Mouse (Mus musculus) kidney, adult 9 months (tissue): ENCODE measurements around the gene OR5BS1P.
A peak's percentile ranks its signal among the peaks of the same experiment; 100 is the strongest.
"Not testable (repeated sequence)": the region's sequence is repeated elsewhere in the genome, so short reads cannot be mapped to it uniquely, and the experiment has no call there.

ENCODE experiments used
- DNase-seq: peaks from one replicate; pipeline ENCODE4 v3.0.0; 2022

OR5BS1P gene

DNA sequence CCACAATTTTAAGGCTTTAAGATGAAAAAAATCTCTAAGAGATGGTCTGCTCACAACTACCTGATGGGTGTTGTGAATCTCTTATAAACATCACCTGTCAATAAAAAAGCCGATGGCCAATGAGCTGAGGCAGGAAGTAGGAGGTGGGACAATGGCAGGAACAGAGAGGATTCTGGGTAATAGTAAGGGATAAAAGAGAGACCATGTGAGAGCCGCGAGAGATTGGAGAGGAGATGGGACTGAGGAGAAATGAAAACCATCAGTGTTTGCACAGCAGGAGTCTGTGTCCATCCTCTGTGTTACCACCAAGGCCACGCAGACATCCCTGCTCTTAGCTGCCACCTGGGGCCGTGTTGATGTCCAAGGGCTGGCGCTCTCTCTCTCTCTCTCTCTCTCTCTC lies 37.6 kb downstream of the OR5BS1P start:
- no peak for DNase-seq

DNA sequence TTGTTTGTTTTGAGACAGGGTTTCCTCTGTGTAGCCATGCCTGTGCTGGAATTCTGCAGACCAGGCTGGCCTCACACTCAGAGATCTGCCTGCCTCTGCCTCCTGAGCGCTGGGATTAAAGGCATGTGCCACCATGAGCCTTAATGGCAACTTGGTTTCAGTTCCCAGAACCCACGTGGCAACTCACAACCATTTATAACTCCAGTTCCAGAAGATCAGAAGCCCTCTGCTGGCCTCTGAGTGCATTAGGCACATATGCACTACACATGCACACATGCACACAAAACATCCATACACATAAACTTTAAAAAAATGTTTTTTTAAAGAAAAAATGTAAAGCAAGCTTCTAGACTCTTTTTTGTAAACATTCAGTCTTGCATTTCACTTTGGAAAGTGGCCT lies 39.7 kb downstream of the OR5BS1P start:
- DNase-seq = no peak

DNA sequence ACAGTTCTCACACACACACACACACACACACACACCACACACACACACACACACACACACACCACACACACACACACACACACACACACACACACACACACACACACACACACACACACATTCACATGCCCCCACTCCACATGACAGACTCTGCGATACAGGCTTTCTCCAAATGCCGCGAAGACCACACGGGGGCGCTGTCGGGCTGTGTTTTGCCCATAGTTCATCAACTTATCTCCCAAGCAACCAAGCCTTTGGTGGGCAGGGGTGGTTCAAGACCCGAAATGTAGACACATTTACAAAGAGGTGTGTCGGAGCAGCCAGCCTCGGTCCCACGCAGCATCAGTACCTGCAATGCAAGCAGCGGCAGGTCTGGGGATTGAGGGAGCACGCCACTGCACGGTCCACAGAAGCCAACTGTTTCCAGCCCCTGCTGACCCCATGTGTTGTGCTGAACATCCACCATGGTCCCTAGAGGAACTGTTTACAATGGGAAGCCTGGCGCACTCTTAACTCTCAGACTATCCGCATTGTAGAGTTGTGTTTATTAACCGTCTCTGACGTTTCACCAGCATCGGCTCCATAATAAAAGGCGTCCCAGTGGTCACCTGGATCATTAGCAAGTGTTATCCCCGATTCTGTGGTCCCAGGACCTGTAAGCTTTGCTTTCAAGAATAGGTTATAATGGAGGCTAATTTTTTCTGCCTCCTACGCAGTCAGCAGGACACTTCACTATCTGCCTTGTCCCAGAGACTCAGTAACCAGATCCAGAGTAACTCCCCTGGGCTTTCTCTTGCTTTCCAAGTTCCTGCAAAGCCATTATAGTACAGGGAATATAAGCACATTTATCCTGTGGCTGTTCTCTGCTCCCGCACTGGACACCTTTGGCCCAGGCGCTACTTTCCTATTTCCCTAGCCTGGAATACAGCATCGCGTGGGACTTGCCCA lies 41.0 kb downstream of the OR5BS1P start:
- DNase-seq = peak; percentile 68

DNA sequence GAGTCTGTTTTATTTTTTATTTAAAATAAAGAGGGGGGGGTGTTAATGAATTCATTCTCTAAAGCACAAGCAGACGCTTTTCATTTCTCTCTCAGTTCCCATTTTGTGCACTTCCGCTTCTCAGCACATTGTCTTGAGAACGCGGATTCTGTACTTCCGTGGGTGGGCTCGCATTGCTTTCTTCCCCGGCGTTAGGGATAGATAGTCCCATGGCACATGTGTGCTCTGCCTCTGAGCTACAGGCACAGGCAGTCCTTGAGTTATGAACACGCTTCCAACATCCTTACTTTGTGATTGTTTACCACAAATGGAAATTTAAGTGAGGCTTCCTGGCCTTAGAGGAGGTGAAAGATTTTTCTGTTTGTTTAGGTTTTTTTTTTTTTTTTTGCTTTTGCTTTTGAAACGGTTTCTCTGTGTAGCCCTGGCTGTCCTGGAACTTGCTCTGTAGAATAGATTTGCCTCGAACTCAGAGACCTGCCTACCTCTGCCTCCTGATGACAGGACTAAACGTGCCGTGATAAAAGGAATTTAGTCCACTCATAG lies 41.8 kb downstream of the OR5BS1P start:
- DNase-seq = no peak

DNA sequence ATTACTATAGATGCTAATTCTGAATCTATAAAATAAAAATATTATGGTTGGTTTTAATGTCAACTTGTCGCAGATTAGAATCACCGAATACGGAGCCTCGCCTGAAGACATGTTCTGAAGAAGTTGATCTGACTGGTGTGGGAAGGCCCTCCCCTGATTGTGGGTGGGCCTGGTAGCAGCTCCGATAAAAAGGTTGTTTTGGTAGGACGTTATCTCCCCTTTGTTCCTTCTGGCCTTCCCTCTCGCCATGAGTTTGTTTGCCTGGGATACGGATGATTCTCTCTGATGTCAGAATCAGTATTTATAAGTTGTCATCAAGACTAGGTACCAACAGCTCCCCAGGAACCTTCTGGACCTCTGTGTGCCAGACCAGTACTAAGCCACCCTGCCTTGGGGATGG lies 42.5 kb downstream of the OR5BS1P start:
- no peak for DNase-seq

DNA sequence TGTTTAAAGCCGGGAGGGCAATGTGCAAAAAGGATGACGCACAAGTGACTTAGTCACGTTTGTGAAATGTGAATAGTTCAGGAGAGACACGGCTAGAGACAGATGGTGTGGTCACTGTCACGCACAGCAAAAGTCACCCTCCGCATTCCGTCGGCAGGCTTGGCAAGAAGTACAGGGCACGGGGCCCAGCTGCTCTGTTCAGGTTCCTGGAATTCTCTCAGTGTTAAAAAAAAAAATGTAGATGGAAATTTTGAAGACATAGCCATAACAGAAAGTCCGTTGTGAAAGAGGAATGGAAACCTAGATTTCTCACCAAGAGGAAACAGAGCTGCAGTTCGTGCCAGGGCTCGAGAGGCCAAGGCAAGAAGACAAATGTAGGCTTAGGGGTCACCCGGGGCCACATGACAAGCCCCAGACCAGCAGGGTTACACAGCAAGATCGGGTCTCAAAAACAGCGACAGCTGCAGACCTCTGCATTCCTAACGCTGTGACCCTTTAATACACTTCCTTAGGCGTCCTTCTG lies 43.2 kb downstream of the OR5BS1P start:
- DNase-seq = peak; percentile 60

DNA sequence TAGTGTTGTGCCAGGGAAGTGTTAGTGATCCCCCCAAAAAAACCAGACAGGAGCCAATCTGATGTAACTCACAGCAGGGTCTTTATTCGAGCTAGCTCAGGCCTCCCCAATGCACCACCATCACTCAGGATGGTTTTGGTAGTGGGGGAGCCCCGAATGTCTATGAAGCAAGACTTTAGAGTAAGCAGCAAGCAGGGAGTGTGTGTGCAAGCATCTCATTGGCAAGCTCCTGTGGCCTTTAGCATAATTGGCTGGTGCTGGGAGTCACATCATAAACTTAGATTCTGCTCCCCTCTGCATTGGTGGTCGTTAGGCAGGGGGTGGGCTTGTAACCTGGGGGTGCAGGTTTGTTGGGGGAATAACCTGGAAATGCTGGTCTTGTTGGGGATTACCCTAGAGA lies 44.0 kb downstream of the OR5BS1P start:
- DNase-seq = not testable (repeated sequence)

DNA sequence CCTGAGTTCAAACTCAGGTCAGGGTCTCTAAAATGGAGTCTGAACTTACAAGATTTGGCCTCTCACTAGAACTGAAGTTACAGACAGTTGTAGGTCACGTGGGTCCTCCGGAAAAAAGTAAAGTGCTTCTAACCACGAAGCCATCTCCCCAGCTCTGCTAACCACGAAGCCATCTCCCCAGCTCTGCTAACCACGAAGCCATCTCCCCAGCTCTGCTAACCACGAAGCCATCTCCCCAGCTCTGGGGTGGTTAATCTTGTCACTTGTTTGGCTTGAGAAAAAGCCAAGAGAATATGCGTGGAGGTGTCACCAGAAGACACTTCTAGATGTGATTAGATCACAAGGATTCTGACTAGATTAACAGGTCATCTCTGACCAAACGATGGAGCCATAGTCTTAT lies 44.5 kb downstream of the OR5BS1P start:
- no peak for DNase-seq

DNA sequence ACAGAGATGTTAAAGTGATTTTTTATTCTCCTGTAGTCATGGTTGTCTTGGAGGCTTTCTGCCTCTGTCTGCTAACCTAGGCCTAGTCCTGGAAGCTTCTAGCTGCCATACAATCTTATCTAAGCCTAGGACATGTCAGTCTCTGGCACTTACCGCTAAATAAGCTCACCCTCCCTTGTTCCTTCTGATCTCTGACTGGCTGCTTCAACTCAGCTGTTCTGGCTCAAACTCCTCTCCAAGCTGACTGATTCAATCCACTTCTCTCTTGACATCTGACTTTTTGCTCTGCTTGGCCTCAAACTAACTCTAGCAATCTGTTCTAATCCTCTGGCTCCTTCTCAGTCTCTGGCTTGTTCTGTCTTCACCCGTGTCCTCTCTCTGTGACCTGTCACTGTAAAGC lies 45.1 kb downstream of the OR5BS1P start:
- DNase-seq = not testable (repeated sequence)

DNA sequence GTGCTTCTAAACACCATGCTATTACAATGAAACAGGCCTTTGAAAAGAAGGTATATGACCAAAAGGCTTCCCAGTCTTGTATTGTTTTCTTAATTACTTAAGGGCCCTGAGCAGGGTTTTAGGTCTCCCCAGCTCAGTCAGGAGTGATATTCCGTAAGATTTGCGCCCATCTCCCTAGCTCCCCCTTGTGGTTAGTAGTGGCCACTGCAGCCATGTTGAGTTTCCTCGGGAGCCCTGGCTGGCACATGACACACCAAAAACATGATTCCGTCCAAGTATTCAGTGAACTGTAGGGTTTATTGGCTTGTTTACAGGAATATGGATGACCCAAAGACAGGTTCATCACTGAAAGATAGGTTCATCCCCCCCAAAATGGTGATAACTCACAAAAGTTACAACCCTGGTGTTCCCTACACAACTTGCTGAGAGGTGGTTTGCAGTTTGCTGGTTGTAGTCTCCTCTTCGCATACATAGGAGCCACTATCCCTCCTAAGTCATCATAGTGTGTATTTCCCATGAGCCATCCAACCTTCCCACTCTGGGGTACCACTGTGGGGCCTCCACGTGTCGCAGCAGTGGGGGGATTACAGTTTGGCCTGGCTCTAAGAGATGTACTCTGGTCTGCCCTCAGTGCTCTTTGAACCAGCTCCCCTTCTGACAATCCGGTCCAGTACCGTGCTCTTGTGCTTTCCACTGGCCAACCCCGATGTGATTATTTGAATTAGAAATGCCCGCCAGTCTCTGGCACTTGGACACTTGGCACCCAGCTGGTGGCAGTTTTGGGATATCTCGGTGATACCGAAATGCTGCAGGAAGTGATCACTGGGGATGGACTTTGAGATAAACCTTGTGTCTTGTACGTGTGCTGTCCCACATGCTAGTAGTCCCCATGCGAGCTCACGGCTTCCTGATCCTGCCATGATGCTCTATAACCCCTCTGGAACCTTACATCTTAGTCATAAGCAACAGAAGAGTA lies 48.0 kb downstream of the OR5BS1P start:
- peak; percentile 70 for DNase-seq

DNA sequence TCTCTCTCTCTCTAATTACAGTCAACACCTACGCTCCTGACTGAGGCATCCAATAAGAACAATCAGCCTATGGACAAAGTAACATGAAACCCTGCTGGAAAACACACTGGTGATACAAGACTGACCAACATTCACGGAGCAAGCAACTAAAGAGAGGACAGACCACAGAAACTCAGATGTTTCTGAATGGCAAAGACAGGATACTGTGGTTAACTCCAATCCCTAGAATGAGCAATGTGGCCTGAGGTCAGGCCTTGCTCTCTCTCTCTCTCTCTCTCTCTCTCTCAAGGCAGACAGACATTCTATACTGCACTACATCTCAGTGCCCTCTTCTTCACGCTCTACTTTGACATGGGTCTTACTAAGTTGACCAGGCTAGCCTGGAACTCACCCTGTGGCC lies 51.5 kb downstream of the OR5BS1P start:
- DNase-seq = no peak

DNA sequence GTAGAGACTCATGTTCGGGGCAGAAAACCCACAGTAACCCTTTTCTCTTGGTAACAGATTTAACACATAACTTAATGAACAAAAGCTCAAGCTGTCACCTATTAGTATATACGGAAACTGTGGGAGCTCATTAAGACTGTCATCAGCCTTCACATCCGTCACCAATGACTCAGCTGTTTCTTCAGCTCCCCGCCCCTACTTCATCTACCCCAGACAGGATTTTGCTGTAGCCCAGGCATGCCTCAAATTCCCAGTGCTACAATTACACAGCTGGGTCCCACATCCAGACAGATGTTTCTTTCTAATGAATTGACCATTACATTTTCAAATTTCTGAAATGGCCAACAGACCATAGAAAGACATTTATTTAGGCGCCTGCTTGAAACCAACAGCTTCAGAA lies 56.4 kb downstream of the OR5BS1P start:
- DNase-seq = no peak

DNA sequence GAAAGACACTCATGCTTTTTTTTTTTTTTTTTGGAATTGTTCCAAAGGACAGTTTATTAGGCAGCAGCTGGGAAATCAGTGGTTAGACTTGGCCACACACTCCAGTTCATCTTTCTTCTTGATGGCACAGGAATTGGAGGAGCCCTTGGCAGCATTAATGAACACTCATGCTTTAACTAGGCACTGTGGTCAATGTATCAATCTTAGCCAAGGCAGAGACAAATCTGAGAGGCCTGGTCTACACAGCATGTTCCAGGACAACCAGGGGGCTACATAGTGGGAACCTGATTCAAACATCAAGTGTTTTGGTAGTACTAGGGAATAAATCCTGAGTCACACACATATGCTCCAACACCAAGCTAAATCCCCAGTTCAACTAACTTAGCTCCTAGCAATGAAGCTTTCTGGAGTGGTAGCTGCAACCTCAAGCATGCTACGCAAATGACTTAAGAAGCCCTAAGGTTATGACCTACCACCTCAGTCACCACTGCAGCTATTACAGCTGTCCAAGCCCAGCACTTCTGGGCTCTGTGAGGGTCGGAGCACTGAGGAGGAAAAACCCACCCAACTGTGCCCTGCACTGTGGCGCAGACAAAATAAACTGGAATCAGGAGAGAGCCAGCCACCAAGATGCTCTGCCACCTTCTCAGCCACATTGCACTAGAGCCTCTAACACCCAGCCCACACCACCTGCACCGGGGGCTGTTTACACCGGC lies 57.5 kb downstream of the OR5BS1P start:
- no peak for DNase-seq

DNA sequence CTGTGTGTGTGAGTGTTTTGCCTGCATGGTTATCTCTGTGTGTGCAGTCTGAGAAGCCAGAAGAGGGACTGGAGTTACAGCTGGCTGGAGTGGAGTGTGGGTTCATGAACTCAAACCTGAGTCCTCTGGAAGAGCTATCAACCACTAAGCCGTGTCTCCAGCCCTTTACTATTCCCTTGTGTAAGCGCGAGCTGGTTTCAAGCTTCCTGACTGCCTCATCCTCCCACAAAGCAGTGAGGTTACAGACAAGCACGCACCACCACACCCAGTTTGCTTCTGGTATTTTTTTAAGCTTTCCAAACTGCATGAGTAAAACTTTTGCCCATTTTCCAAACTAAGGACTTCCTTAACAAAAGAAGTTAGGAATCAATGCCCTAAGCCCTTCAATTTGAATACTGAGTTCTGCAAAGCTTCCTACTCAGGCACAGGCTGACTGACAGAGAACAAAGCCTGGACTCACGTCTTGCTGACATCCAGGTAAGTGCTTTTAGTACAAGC lies 58.4 kb downstream of the OR5BS1P start:
- DNase-seq = no peak
